Mouse (Mus musculus) CD4-positive, CD25-positive, alpha-beta regulatory T cell, adult 2 months (primary cell): Measurements from ENCODE around the gene Cdc42ep4.
A peak's percentile ranks its signal among the peaks of the same experiment; 100 is the strongest.

Experiments
- DNase-seq: peaks from one replicate; pipeline ENCODE4 v3.0.0-alpha.2; 2012; ENCODE audit warnings: low read depth, low spot score

Gene Cdc42ep4

DNA sequence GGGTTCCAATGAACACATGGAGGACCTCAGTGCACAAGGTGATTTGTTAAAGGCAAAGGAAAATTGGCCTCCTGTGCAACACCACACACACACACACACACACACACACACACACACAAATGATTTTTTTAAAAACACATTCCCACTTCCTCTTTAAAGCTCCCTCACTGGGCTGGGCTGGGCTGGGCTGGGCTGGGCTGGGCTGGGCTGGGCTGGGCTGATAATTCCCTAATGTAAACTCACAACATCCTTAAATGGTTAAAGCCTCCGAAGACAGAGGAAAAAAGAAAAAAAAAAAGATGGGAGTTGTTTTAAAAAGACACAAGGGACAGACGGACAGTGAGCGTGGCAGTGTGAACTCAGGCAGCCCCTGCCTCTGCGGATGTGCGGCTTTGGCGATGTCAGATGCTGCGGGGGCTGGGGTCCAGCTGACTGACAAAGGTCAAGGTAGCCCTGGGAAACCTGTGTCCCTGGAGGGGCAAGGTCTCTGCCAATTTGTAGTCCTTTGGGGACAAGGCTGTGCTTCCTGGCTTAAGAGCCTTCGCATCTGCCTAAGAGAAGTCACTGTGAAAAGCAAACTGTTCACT, 26.3 kb upstream of the Cdc42ep4 start:
- DNase-seq: no peak

DNA sequence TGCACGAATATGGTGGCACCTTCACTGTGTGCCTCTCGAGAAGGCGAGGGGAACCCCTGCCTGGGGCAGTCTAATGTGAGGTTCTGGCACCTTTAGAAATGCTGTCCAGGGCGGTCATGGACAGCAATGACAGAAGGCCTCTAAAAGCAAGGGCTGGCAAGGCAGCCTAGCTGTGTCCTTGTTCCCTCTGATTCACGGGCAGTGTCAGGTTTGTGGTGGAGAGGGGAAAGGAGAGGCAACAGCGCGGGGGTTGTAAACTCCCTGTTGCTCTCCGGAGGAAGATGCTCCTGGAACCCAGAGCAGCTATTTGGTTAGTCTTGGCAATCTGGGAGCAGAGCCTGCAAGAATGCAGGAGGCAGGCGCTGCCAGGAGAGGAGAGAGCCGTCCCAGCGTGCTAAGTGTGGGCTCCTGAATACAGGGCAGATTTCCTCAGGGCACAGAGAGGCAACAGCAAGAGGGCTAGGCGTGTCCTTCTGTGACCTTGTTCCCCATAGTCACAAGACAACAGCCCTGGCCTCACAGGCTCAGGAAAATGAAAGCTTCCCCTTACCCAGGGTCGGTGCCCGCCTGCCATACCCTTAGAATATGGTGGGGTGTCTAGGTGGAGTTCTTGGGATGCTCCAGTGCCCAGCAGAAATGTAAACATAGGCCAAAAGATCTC, 25.3 kb upstream of the Cdc42ep4 start:
- DNase-seq: no peak

DNA sequence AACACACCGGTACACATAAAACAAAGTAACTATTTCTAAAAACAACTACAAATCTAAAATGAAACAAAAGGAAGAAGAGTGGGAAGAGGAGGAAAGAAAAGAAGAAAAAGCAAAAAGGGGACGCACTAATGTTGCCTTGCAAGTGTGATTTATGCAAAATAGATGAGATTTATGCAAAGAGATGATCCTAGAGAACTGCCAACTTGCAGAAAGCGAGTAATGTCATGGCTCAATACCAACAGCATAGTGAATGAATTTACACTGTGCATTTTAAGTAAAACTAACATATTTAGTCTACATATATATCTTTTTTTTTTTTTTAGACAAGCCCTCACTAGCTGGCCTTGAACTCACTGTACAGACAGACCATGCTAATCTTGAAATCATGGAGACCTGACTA, 23.1 kb upstream of the Cdc42ep4 start:
- DNase-seq: no peak

DNA sequence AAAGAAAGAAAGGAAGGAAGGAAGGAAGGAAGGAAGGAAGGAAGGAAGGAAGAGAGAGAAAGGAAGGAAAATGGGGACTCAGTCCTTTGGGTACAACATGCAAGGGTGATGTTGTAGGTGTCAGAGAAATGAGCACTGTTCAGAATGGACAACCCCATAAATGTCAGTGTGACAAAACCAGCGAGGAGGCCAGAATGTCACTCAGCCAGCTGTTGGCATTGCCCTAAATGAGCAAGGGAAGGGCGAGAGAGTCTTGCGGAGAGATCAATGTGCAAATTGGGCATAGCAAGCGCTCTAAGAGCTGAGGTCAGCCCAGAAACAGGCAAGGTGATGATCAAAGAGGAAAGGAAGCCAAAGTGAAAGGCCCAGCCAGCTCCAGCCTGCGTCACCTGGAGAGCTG, 21.5 kb upstream of the Cdc42ep4 start:
- DNase-seq: no peak

DNA sequence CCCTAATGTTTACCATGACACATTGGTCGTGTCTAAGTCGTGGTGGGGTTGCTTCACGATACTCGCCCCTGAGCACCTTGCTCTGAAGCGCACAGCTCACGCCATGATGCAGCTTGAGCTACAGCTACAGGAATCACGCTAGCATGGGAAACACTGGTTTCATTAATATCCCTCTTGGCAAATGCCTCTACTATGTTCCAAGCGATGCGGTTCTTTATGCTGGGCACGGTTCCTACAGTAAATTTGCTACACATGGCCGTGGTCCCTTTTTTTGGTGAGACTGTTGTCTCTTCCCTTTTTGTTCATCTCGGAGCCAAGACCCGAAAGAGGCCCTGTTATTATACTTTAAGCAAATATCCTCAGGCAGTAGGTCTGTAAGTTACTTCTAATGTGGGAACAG, 19.5 kb upstream of the Cdc42ep4 start:
- no peak for DNase-seq

DNA sequence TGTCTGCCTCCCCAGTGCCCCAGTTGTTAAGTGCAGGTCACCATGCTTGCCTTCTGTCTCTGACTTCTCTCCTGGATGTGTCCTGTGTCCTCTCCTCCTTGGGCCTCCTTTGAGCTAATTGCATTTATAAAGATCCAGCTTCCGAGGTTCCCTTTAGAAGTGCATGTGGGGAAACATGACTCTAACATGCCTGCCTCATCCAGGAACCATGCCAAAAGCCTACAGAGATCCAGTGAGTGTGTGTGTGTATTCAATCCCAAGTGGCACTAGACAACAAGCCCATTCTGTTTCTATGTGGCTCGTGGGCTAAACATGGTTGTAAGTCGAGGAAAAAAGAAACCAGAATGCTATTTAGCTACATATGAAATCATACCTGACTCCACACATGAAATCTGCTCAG, 16.7 kb upstream of the Cdc42ep4 start:
- DNase-seq: no peak

DNA sequence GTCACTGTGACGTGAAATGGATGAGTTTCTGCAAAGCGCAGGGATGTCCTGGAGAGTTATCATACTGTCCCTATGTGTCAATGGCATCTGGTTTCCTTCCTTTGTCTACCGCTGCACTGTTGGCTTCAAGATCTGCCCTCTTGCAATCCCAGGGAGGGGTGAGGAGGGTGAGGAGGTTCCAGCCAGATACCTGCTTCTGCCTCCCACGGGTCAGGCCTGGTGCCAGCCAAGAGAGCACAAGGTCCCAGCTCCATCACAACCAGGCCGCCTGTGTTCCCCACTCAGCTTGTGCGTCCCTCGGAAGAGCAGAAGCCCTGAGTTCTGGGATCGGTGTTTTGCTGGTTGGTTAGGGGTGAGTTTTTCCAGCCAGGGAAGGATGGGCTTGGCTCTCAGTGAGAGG, 15.6 kb upstream of the Cdc42ep4 start:
- DNase-seq: no peak

DNA sequence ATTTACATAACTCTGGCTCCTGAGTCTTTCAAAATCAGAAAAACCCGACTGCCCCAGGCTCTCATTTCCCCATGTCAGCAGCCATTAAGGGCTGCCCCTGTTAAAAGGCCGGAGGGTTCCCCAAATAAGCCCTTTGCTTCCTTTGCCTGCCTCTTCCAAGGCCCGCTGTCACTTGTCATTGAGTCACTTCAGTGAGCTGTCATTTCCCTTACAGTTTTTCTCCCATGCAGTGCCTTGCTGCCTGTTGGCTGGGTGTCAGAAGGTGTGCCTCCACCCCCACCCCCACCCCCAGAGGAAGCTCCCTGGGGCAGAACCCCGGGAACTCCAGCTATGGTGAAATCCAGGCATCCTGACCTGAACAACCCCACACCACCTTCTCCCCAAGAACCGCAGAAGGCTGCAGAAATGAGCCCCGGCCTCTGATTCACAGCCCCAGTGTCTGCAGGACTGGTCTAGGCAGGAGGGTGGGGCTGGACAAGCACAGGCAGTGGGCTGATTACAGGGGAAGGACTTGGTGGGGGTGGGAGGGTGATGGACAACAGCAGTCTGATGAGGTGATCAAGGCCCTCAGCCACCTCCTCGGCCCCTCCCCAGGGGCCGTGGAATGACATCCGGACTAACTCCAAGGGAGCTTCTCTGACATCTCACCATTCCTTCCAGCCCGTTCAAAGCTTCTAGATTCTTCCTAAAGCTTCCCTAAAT, 14.8 kb upstream of the Cdc42ep4 start:
- DNase-seq: no peak

DNA sequence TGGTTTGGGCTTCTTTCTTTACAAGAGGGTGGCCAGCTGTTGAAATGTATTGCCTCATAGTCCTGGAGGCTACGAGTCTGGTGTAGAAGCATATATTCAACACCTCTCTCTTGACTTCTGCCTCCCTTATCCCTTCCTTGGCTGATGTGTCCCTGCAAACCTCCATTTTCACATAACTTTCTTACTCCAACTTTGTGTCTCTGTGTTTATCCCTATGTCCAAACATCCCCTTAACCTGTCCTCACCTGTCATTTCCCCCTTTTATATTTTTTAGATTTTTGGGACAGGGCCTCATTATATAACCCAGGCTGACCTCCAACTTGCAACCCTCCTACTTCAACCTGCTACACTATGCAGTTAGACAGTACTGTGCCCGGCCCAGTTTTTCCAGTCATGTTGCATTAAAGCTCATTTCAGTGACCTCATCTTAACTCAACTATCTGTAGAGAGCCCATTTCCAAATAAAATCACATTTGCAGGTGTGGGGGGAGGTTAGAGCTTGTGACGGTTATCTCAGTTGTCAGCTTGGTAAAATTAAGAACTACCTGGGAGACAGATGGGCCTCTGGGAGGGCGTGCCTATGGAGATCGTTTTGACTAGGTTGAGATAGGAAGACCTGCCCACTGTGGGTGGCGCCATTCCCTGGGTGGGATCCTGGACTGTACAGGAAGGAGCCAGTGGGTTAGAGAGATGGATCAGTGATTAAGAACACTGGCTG, 12.6 kb upstream of the Cdc42ep4 start:
- DNase-seq: no peak

DNA sequence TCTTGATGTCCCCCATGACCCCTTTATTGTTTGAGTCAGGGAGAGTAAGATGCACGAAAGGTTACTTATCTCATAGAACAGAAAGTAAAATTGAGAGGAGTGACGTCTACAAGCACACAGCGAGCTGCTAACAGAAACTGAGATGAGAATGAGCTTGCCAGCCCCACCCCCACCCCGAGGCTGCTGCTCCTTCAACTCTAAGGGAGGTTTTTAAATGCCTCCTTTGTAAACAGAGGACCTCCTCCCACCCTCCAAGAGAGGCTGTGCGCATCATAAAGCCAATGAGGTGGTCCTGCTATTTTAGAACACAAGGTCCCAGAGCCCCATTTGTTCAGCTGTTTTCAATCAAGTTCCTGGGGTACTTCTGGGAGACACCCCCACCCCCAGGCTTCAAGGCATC, 11.8 kb upstream of the Cdc42ep4 start:
- peak; percentile 75 for DNase-seq

DNA sequence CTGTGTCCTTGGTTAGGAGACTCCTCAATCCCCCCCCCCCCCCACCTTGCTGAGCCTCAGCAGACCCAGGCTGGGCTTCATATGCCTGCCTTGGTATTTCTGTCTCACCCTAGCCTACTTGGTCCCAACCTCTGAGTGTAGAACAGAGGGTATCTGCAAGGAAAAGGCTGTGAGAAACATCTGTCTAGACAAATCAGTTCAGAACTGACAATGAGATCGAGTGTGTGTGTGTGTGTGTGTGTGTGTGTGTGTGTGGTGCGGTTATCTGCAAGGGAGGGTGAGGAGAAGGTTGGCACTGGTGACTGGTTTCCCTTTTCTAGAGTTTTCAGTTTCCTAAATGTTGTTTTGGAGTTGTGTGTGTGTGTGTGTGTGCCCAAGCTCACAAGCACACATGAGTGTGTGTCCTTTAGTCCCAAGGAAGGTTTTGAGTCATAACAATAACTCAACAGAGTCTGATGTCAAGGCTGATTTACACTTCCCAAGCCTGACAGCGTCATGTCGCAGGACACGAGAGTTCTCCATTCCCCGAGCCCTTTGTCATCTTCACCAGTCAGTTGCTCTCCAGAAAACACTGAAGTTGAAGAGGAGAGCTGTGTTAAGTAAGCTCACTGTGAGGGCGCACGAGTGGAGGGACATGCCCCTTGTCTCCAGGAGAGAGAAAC, 10.6 kb upstream of the Cdc42ep4 start:
- peak; percentile 26 for DNase-seq

DNA sequence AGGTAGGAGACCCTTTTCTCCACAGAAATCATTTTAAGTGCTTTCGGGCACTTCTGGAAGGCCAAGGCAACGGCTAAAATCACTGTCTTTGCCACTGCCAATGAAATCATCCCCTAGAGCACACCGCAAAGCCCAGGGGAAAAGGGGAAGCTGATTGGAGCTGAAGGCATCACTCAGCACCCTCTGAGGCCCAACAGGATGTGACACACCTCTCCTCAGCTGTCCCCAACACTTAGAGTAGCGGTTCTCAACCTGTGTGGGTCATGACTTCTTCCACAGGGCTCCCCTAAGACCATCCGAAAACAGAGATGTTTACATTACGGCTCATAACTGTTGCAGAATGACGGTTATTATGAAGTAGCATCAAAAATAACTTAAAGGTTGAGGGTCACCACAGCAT, 10.0 kb upstream of the Cdc42ep4 start:
- DNase-seq: no peak

DNA sequence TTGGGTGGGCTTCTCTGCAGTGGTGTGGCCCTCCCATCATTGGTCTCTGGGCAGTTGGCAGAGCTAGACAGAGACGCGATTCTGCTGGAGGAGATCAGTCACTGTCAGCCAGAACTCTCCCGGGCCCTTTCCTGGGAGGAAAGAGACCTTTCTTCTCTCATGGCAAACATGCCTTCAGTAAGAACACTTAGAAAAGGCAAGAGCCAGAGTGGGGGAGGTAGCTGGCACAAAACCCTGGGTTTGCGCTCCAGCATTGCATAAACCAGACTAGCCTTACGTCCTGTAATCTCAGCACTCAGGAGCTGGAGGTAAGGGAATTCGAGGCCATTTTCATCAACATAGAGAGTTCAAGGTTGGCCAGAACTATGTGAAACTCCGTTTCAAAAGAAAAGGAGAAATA, 8.8 kb upstream of the Cdc42ep4 start:
- DNase-seq: no peak

DNA sequence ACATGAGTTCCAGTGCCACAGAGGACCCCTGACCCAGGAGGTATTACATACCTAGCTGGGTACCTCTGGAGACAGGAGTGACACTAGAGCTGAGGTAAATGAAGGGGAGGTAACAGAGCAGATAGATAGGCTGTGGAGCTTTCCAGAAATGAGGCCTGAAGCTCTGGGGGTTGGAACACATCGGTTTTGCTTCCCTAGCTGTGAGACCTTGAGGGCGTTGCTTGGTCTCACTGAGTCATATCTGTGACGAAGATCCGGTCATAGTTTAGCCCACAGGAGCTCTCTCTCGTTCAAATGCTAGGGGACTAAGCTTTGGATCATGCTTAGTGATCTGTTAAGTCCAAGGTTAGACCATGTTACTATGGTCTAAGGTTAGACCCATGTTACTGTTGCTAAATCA, 7.2 kb upstream of the Cdc42ep4 start:
- DNase-seq: no peak

DNA sequence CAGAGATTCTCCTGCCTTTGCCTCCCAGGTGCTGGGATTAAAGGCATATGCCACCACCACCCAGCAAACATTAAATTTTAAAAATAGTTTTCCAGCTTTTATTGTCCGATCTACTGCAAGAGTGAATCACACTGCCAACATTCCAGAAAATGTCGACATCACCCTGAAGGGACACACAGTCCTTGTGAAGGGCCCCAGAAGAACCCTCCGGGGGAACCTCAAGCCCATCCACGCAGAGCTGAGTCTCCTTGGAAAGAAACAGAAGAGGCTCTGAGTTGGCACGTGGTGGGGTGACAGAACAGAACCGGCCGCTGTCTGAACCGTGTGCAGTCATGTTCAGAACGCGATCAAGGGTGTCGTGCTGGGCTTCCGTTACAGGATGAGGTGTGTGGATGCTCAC, 4.9 kb upstream of the Cdc42ep4 start:
- no peak for DNase-seq

DNA sequence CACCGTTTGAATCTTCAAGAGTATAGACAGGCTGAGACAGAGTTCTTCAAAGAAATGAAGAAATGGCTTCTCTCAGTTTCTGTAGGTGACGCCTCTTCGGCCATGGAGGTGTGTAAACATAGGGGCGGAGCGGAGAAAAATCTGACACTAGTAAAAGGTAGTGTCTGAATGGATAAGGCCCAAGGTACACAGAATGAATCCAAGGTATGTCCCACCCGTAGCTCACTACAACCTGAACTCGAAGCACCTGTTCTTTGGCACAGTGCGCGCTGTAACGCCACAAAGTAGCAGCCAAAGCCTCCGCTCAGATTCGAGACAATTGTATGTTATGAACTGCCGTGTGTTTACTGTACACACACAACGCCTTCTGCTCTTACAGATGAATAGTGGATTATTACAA, 4.2 kb upstream of the Cdc42ep4 start:
- DNase-seq: no peak

DNA sequence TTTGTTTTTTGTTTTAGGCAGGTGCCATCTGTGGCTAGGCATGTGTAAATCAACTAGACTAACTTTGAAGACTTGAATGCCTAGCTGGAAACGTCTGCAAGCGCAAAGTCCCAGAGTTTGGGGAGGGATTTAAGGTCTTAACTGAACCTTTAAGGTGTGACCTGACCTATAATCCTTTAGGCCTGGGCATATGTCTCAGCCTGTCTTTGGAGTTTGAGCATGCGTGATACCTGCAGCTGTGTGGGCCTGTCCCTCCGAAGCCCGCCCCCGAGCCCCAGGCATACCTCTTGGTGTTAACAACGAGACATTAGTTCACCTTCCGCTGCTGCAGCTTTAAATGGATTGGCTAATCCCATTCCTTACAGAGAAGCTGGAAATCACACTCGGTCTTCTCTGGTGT, 3.2 kb upstream of the Cdc42ep4 start:
- DNase-seq: no peak

DNA sequence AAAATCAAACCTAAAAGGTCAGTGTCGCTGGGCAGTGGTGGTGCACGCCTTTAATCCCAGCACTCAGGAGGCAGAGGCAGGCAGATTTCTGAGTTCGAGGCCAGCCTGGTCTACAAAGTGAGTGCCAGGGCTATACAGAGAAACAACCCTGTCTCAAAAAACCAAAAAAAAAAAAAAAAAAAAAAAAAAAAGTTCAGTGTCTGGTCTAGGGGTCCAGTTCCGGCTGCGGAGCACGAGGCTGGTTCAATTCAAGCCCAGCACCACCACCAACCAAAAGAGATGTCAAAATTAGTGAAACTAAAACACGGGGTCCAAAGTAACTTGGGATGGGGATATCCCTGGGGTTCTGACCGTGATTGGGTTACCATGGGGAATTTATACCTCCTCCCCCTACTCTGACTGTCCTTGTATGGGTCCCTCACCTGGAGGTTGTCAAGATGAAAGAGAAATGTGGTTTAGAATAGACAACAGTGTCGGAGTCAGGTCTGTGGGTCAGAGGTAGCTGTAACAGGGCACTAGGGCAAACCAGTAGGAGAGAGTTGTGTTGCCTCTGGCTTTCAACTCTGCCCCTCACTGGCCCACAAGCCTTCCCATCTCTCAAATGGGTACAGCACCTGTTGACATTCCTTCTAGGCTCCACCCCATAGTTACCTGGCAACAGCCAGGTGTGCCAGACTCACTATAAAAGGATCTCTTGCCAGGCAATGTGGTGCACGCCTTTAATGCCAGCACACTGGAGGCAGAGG, 1.2 kb upstream of the Cdc42ep4 start:
- no peak for DNase-seq

DNA sequence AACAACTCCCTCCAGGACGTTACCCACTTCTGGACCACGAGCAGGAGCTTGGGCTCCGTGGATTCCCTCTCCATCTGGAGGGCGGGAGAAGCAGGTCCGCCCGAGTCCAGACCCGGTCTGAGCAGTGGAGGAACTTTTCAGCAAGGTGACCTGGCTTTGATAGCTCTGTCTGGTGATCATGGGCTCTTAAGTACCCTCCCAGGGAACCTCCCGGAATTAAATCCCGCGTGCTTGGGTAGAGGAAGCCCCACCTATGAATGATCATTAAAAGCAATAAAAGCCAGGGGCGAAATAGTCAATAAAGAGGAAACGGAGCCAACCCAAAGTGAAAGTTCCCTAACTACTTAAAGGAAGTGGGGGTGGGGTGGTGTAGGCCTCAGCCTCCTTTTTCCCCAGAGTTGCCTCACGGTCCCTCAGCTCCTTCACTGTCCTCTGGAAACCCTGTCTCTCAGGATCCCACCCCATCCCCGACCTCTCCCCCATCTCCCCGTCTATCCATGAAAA, 529 bp upstream of the Cdc42ep4 start:
- peak; percentile 67 for DNase-seq

DNA sequence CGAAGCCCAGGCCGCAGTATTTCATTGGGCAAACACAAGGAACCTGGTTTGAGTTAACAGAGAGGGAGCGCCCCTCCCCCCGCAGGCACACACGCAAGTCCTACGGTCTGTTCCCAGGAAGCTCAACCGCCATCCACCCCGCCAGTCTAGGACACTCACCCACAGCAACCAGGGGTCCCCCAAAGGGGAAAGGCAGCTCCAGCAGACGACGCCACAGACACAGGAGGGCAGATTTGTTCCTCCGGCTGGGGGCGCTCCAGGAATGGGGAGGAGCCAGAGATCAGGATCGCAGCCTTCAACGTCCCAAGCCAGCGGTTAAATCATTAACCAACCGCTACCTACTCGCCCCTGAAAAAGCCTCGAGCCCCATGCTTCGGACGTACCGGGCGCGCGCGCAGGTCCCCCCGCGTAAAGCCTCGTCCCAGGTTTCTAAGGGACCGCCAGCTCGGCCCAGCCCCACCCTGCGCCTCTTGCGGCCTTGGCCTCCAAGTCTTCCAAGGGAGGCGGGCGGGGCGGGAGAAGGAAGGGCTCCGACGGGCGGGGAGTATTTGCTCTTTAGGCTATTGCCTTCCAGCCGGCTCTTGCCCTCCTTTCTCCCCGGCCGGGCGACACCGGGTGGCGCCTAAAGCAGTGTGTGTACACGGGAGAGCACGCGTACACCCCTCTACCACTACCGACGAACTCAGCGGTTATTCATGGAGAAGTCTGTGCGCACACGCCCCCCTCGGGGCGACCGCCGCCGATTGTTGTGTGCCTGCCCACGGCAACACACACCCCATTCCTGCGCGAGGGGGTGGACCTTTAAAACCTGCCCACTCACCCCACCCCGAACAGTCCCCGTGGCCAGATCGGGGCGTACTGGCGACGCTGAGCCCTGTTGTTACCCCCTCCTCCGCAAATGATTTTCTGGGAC, 854 bp downstream of the Cdc42ep4 start:
- DNase-seq: peak; percentile 82
